16 mouse cellular contexts compared by ENCODE assay signal in genomic region chr4:134120916-134121315, GRCm38 (mm10). TPM values are rescaled to one million over a fixed set of nuclear protein-coding genes. Genes with fewer than 3 reads are reported as not detected.
DNase-seq lines count a peak whose midpoint lies in the region; TF ChIP-seq lines count a peak whose summit lies in the region.
"Had no signal": no experiment of that assay in that cellular context is flagged by ENCODE, and none has a peak within 500 bp of the region (broad histone marks: within the 10 kb centered on the region; RNA-seq: fewer than 3 reads in every experiment).

No protein-coding gene starts in this region.

- no peak overlapping the region for H3K4me3 ChIP-seq in gastrocnemius, adult 2 months
- no peak overlapping the region for H3K4me3 ChIP-seq in spleen, adult 2 months (ENCODE audit: extremely low read depth, insufficient read depth, insufficient read length)
- no peak overlapping the region for H3K4me3 ChIP-seq in bone marrow, adult 2 months (replicated peaks; ENCODE audit: control insufficient read depth, low read depth, low read length)
- no peak overlapping the region for H3K4me3 ChIP-seq in small intestine, adult 2 months (ENCODE audit: low read depth, low read length)
- H3K4me3 ChIP-seq: forebrain, embryonic 13.5 days; heart, embryonic 10.5 days; neural tube, embryonic 12.5 days had no signal

- H3K4me1 ChIP-seq in spleen, adult 2 months (ENCODE audit: control insufficient read depth, insufficient read depth, insufficient read length), result peaks cover 67% of the 10 kb centered on the region
- H3K4me1 ChIP-seq in bone marrow, adult 2 months (ENCODE audit: control insufficient read depth, insufficient read depth, low read length), result peaks cover 25% of the 10 kb centered on the region
- H3K4me1 ChIP-seq in small intestine, adult 2 months (ENCODE audit: control insufficient read depth, insufficient read depth, insufficient read length, low read length), result peaks cover 45% of the 10 kb centered on the region
- H3K4me1 ChIP-seq: forebrain, embryonic 13.5 days had no signal

- intact Hi-C loops in gastrocnemius, adult 2 months (cut with DNase I), result no loop called here

- no peak for TF ChIP-seq CTCF in gastrocnemius, adult 2 months (IDR thresholded peaks at IDR 0.05)
- TF ChIP-seq CTCF in spleen, adult 2 months (IDR thresholded peaks at IDR 0.05; ENCODE audit: extremely low read depth, insufficient read depth, insufficient read length, insufficient replicate concordance), result no peak
- no peak for TF ChIP-seq CTCF in bone marrow, adult 2 months (IDR thresholded peaks at IDR 0.05; ENCODE audit: control insufficient read depth, insufficient read depth, low read length)
- no peak for TF ChIP-seq CTCF in small intestine, adult 2 months (IDR thresholded peaks at IDR 0.05; ENCODE audit: extremely low read depth, insufficient read length, insufficient replicate concordance, low read depth, low read length)

- peak; percentile 13 for DNase-seq in gastrocnemius, adult 2 months
- DNase-seq in gastrocnemius, adult 8-10 months (ENCODE audit: low spot score in 2 of 2), result no peak
- DNase-seq in spleen, adult 2 months (ENCODE audit: low read depth in 1 of 2, low spot score in 2 of 2), result no peak
- no peak for DNase-seq in spleen, adult 18-20 months
- DNase-seq in cerebellum, adult 8-10 months, result no peak
- DNase-seq in right cerebral cortex, postnatal 10 days (ENCODE audit: low spot score in 2 of 2), result no peak
- DNase-seq: adrenal gland, postnatal 36 days; cerebellum, postnatal 10 days; heart, postnatal 4 days; kidney, adult 2 months; right cerebral cortex, postnatal 14 days had no signal

- H3K27me3 ChIP-seq in spleen, adult 2 months (ENCODE audit: control insufficient read depth, insufficient read depth, low read length), result no peaks in the 10 kb centered on the region
- no peaks in the 10 kb centered on the region; the same call in 1 of the 2 replicates for H3K27me3 ChIP-seq in small intestine, adult 2 months (ENCODE audit: control insufficient read depth, insufficient read depth, low read length)
- H3K27me3 ChIP-seq: forebrain, embryonic 13.5 days; neural tube, embryonic 12.5 days had no signal

- peaks cover under 1% of the 10 kb centered on the region for H3K36me3 ChIP-seq in spleen, adult 2 months (ENCODE audit: control insufficient read depth, insufficient read depth, low read length)
- 0 out of 2 replicates have a peak, but pooled peaks cover under 1% of the 10 kb centered on the region for H3K36me3 ChIP-seq in small intestine, adult 2 months (ENCODE audit: control insufficient read depth, insufficient read depth, low read length)
- H3K36me3 ChIP-seq: neural tube, embryonic 12.5 days had no signal

- H3K27ac ChIP-seq in gastrocnemius, adult 2 months, result no peak overlapping the region
- H3K27ac ChIP-seq in spleen, adult 2 months (ENCODE audit: insufficient read depth, low read length), result peak overlapping the region; percentile 99
- H3K27ac ChIP-seq in bone marrow, adult 2 months (ENCODE audit: control insufficient read depth, insufficient read depth, low read depth, low read length, poor library complexity), result peak overlapping the region; percentile 73
- peak overlapping the region; percentile 56 for H3K27ac ChIP-seq in small intestine, adult 2 months (ENCODE audit: insufficient read depth, low read depth, low read length)
- H3K27ac ChIP-seq: forebrain, embryonic 13.5 days; heart, embryonic 10.5 days; neural tube, embryonic 12.5 days had no signal

- 67% methylated on average over 4 of the region's 4 CpGs for WGBS in spleen, adult 2 months
- 52% methylated on average over 4 of the region's 4 CpGs for WGBS in bone marrow, adult 2 months
- 44% methylated on average over 4 of the region's 4 CpGs for WGBS in small intestine, adult 2 months

- no peak for TF ChIP-seq POLR2A in spleen, adult 2 months (IDR thresholded peaks at IDR 0.05; ENCODE audit: low read depth, low read length)
- no peak for TF ChIP-seq POLR2A in bone marrow, adult 2 months (IDR thresholded peaks at IDR 0.05; ENCODE audit: borderline replicate concordance, control insufficient read depth, low read depth, low read length)
- no peak for TF ChIP-seq POLR2A in small intestine, adult 2 months (IDR thresholded peaks at IDR 0.05; ENCODE audit: low read depth, low read length)

RNA-seq across cellular contexts. Expression of gene Sh3bgrl3, which starts 7.7 kb away (rescaled TPM):
- 10 to 100 TPM; 12.2 to 27.1 TPM for total RNA-seq in gastrocnemius, adult 2 months (2021)
- total RNA-seq in gastrocnemius, adult 8-10 months (2022), result 10 to 100 TPM in 3 of 4 experiments, 1 to 10 TPM in 1; 9.0 to 16.5 (median 13.4) TPM
- 1,465 and 2,211 TPM in 2 replicates for polyA plus RNA-seq in spleen, adult 2 months (2012; rRNA removed)
- polyA plus RNA-seq in bone marrow, adult 2 months (2011; ENCODE audit: insufficient read depth, insufficient read length, low replicate concordance, missing spikeins), result 299 and 416 TPM in 2 replicates
- 453 and 911 TPM in 2 replicates for polyA plus RNA-seq in small intestine, adult 2 months (2012; rRNA removed)

RNA-seq across cellular contexts. Expression of gene Ubxn11, which starts 18.5 kb away (rescaled TPM):
- 1 to 10 TPM in 1 of 2 experiments, under 1 TPM in 1; 0.71 to 1.9 TPM for total RNA-seq in gastrocnemius, adult 2 months (2021)
- total RNA-seq in gastrocnemius, adult 8-10 months (2022), result 1 to 10 TPM; 1.0 to 2.3 (median 1.9) TPM
- polyA plus RNA-seq in spleen, adult 2 months (2012; rRNA removed), result 33.7 and 43.0 TPM in 2 replicates
- 3.3 and 13.7 TPM in 2 replicates for polyA plus RNA-seq in bone marrow, adult 2 months (2011; ENCODE audit: insufficient read depth, insufficient read length, low replicate concordance, missing spikeins)
- polyA plus RNA-seq in small intestine, adult 2 months (2012; rRNA removed), result 2.8 and 4.5 TPM in 2 replicates

RNA-seq across cellular contexts. Expression of gene Cd52, which starts 26.0 kb away (rescaled TPM):
- under 1 TPM in 1 of 2 experiments, not detected in 1; 0.71 TPM for total RNA-seq in gastrocnemius, adult 2 months (2021)
- total RNA-seq in gastrocnemius, adult 8-10 months (2022), result under 1 TPM in 1 of 4 experiments, not detected in 3; 0.85 TPM
- polyA plus RNA-seq in spleen, adult 2 months (2012; rRNA removed), result 400 and 461 TPM in 2 replicates
- 270 and 801 TPM in 2 replicates for polyA plus RNA-seq in bone marrow, adult 2 months (2011; ENCODE audit: insufficient read depth, insufficient read length, low replicate concordance, missing spikeins)
- polyA plus RNA-seq in small intestine, adult 2 months (2012; rRNA removed), result 21.7 and 35.1 TPM in 2 replicates
